Mouse (Mus musculus) thymus, postnatal 36 days (tissue): ENCODE measurements at regions not wholly inside any gene's neighbourhood (a gene's known extent, or its start where the extent isn't known, plus 50 kb on each side); places are given as distances from the start of the nearest gene placed in this dataset.

Experiments
- DNase-seq, 2 experiments: peaks; one replicate each; pipeline ENCODE4 v3.0.0; 2022; ENCODE audit warnings: mixed read lengths in 2 of 2

- DNase-seq: no peak
Observed at GRCm38 (mm10) chr9:63038031-63038430, 50.3 kb upstream of the Pias1 start.
